Mouse (Mus musculus) heart, adult 8-10 months (tissue): ENCODE results near the gene Trpm4. TPM values are rescaled to one million over a fixed set of nuclear protein-coding genes. Genes with fewer than 3 reads are reported as not detected.
A peak's percentile ranks its signal among the peaks of the same experiment; 100 is the strongest.

Experiments
- DNase-seq: peaks from one replicate; pipeline ENCODE4 v3.0.0; 2022; ENCODE audit warnings: low spot score
- total RNA-seq, 4 experiments: library from RNA; stranded (reverse); gene quantifications; 2 replicates each; pipeline ENCODE4 v1.2.4; 2022

Gene Trpm4
- total RNA-seq, 4 experiments from 2014 or later, result 23.8 to 36.3 (median 25.4) TPM

DNA sequence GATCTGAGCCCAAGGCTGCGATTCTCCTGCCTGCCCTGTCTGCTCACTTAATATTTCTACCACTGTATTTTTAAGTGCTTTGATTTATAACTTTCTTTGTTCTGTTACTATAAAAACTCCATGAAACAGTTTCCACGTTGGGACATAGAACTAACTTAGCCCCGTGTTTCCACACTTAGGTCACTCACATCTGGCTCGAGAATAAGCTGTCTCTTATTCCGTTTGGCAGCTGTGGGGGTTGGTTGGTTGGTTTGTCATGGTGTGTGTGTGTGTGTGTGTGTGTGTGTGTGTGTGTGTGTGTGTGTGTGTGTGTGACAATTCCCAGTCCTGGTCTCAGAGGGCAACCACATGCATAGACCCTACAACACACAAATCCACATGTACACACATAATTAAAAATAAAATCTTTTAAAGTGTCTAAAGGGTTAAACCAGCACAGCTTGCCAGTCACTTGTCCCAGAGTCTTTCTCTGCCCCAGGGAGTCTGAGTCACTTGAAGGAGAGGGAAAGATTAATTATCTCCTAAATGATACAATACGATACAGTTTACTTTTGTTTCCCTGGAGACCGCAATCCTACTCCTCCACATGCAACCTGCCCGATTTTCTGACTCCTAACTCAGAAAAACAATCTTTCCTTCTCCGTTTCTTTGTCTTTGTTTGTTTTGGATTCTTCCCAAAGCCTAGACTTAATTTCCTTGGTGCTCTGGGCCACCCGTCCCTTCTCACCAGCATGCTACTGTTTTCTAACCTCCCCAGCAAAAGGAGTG, 20.7 kb downstream of the Trpm4 start:
- DNase-seq, result no peak

DNA sequence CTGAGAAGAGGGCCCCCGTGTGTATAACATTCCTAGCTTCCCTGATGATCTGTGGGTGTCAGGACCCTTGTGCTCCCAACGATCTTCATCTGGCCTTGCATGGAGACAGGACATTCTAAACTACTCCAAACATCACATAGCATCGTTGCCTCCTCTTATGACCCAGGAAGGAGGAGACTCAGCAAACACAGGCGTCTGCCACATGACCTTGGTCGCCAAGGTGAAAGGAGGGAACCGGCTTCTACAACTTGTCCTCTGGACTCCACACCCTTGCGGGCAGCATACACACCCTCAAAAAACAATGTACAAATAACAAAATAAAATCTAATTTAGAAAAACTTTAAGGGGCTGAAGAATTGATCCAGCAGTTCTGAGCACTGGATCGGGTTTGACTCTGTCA, 21.6 kb downstream of the Trpm4 start:
- DNase-seq, result no peak

- peak; percentile 36 for DNase-seq
Measured at GRCm38 (mm10) chr7:45309455-45309854, 24.1 kb downstream of the Trpm4 start.

- no peak for DNase-seq
Measured at GRCm38 (mm10) chr7:45308551-45309240, 24.9 kb downstream of the Trpm4 start.

DNA sequence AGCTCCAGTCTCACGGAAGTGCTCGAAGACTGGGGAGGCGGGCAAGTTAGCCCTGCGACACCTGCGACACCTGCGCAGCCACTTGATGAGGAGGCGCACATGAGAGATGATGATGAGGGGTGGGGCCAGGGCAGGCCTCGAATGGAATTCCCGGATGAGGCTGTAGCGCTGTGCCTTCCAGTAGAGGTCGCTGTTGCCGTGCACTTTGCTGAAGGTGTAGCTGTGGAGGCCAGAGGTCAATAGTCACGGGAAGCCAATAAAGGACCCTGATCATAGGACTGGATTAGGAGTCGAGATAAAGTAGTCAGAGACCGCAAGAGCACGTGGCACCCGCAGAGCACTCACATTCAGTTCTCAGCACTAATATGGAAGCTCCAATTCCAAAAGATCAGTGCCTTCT, 28.3 kb downstream of the Trpm4 start:
- no peak for DNase-seq

GRCm38 (mm10) chr7:45304869-45305268, 28.7 kb downstream of the Trpm4 start:
- no peak for DNase-seq

GRCm38 (mm10) chr7:45302626-45303025, 31.0 kb downstream of the Trpm4 start:
- no peak for DNase-seq

GRCm38 (mm10) chr7:45300270-45300669, 33.3 kb downstream of the Trpm4 start:
- DNase-seq, result peak; percentile 54

DNA sequence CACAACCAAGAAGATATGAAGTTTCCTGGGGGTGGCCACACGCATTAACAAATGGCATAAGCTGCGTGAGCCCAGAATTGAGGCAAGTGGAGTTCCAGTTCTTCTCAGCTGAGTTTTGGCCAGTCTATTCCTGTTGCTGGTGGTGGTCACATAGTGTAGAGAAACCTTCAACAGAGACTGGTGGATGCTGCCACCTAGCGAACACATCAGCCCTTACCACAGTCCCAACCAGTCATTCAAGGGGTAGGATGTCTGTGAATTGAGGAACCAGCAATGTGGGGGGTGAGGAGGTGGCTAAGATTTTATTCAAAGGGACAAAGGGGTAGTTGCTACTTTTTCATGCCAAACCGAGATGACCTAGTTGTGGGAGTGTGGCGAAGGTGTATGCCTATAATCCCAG, 33.8 kb downstream of the Trpm4 start:
- DNase-seq, result peak; percentile 29

DNA sequence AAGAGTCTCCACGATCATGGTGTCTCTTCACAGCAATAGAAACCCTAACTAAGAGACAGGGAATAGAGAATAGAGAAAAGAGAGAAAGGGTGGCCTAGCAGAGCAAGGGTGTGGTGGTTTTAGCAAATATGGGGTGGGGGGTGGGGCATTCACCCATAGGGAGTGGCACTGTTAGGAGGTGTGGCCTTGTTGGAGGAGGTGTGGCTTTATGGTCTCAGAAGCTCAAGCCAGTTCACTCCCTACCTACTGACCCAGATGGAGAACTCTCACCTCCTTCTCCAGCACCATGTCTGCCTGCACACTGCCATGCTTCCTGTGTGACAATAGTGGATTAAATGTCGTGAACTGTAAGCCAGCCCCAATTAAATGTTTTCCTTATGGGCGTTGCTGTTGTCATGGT, 36.0 kb downstream of the Trpm4 start:
- no peak for DNase-seq

GRCm38 (mm10) chr7:45296626-45297025, 37.0 kb downstream of the Trpm4 start:
- DNase-seq, result no peak

GRCm38 (mm10) chr7:45286486-45286885, 47.1 kb downstream of the Trpm4 start:
- no peak for DNase-seq

DNA sequence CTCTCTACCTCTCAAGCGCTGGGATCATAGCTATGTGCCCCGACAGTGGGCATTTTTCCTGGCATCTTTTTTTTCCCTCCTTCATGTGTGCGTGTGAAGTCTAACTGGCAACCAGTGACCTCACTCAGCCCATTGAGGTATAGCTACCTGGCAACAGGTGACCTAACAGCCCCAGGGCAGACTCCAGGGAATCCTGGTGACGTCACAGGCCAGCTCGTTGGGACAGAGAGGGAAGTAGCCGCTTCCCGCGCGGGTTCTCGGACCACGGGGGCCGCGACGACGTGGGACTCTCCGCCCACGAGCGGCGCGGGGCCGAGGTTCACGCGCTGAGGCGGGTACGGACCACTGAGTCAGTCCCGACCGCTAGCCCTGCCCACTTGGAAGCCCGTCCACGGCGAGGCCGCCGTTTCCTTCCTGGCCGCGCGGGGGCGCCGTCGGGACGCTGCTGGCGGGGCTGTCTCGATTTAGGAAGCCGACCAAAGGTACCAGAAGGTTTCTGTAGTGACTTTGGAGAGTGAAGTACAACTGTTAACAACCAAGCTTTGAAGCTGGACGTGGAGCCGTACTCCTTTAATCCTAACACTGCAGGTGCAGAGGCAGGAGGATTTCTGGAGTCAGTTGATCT, 56.3 kb downstream of the Trpm4 start, which contains the start of gene Slc6a21:
Gene Slc6a21 (plus strand): TSS at position 378 of the 625 bp plus-strand sequence.
- peak; percentile 60 for DNase-seq

DNA sequence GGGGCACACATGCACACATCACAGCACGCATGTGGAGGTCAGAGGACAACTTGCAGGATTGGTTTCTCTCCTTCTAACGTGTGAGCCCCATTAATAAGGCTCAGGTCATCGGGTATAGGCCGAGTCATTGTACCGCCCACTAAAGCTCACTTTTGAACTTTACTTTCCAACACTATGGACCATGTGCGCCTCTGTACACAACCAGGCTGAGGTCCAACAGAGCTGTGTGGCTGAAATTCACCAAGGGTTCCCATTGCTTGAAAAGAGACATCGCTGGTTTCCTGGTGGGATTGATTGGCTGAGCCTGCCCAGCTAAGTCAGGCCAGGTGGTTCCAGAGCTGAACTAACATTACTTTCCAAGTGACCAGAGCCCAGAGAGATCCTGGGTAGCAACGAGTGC, 59.9 kb downstream of the Trpm4 start:
- DNase-seq, result no peak

DNA sequence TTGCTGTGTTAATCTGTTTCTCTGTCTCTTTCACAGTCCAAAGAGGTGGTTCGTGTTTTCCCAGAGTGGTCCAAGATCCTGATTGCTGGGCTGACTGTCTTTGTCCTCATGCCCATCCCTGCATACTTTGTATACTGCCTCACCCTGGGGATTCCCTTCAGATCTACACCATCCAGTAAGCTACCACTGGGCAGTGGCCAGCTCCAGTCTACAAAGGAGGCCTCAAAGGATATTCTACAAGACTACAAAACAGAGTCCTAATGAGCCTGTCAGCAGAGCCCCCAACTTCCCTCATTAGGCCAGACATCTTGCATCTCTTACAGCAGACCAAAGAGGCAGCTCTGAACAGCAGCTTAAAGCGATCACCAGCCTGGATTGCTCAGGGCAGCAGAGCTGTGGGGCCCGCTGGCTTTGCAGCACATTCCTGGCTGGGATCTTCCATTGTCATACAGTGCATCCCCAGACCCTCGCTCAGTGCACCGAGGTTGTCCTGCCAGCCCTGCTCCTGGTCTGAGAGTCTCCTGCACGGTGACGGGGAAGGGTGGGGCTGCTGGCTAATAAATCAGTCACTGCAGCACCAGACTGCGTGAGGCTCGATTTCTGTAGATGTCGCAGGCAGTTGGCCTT, 60.7 kb downstream of the Trpm4 start:
- DNase-seq, result no peak

- DNase-seq, result no peak
Measured at GRCm38 (mm10) chr7:45265518-45265917, 68.1 kb downstream of the Trpm4 start.

DNA sequence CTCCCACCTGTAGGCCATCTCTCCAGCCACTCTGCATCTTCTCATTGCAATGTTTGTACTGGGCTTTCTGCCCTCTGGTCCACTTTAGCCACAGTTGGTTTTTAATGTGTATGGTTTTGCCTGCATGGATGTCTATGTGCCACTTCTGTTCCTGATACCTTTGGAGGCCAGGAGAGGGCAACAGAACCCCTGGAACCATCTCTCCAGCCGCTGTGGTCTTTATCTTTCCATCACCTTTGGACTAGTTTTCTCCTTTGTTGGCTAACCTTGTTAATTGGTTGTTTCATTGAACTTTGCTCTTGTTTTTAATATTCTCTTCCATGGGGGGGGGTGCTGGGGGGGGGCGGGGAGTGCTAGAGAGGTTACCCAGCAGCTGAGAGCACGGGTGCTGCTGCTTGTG, 69.2 kb downstream of the Trpm4 start:
- DNase-seq, result no peak

DNA sequence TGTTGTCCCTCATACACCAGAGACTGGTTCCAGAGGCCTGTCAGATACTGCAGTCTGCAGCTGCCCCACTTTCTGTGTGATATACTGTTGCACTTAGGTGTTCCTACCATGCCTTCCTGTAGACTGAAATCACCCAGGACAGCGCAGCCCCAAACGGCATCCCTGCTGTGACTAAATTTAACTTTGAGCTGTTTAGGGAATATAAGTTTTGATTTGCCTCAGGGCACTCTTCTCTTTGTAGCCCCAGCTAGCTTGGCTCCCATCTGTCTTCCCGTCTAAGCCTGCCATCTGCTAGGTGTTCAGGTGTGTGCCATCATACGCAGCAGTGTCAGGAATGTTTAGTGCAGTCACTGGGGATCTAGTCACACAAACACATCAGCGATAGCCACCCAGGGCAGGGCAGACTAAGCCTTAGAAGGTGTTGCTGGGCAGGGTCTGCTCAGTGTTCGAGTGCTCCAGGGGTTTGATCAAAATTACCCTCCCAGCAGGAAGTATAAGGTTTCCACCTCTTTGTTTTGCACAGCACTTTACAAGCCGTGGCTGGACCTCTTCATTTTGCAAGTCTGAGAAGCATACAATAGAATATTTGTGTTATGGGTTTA, 70.5 kb downstream of the Trpm4 start:
- DNase-seq, result no peak

DNA sequence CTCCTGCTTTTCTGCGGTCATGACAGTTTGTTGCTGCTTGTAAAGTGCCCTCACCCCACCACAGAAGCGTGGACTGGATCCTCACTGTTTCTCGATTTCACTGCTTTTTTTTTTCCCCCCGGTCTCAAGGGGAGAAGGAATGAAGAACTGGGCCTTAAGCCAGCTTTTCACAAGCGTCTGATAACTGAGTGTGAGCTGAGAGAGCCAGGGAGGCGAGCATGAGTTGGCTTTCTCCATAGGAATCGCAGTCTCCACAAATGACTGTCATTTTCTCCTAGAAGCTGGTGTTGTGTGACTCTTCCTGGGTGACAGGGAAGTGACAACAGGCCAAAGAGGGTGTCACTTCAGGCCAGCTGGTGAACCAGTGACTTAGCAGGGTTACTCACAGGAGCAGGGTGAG, 71.3 kb downstream of the Trpm4 start:
- no peak for DNase-seq

GRCm38 (mm10) chr7:45259281-45259680, 74.3 kb downstream of the Trpm4 start:
- DNase-seq, result no peak

- no peak for DNase-seq
Measured at GRCm38 (mm10) chr7:45257063-45257840, 76.3 kb downstream of the Trpm4 start.
